Mouse (Mus musculus): Measurements from ENCODE around the gene Tapbp. TPM values are rescaled to one million over a fixed set of nuclear protein-coding genes. Genes with fewer than 3 reads are reported as not detected.

Gene Tapbp
- polyA plus RNA-seq, 1 experiment = 71.7 TPM

DNA sequence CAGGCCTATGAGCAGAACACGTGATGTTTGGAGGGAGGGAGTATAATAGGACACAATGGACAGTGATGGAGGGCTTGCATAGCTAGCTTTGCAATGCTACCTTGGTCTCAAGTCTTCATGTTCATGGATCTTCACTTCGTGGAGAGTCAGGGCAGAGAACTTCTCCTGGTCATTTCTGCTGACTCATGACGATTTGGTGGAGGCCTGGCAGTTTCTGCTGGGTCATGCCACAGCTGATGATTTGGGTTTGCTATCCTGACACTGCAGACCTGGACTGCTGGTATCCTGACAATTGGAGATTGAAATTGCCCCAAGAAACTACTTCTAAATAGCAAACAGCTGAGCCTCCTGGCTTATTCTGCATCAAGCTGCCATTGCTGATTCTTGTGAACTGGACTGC, 57.9 kb downstream of the Tapbp start:
- H3K4me3 ChIP-seq (ENCODE audit: control insufficient read depth, low read depth, low read length) = no peak overlapping the region
- no peaks in the 10 kb centered on the region for H3K27me3 ChIP-seq (ENCODE audit: control insufficient read depth, insufficient read depth, low read length)
- H3K36me3 ChIP-seq (ENCODE audit: control insufficient read depth, insufficient read depth, low read length) = no peaks in the 10 kb centered on the region
- H3K27ac ChIP-seq (ENCODE audit: control insufficient read depth, insufficient read depth, low read depth, low read length) = no peak overlapping the region
- peaks cover 5% of the 10 kb centered on the region for H3K4me1 ChIP-seq (ENCODE audit: control insufficient read depth, insufficient read depth, low read length)
- TF ChIP-seq POLR2A (IDR thresholded peaks at IDR 0.05; ENCODE audit: control insufficient read depth, low read depth, low read length) = no peak
- no peak for TF ChIP-seq CTCF (IDR thresholded peaks at IDR 0.05; ENCODE audit: control insufficient read depth, insufficient read depth, insufficient replicate concordance, low read depth, low read length)

DNA sequence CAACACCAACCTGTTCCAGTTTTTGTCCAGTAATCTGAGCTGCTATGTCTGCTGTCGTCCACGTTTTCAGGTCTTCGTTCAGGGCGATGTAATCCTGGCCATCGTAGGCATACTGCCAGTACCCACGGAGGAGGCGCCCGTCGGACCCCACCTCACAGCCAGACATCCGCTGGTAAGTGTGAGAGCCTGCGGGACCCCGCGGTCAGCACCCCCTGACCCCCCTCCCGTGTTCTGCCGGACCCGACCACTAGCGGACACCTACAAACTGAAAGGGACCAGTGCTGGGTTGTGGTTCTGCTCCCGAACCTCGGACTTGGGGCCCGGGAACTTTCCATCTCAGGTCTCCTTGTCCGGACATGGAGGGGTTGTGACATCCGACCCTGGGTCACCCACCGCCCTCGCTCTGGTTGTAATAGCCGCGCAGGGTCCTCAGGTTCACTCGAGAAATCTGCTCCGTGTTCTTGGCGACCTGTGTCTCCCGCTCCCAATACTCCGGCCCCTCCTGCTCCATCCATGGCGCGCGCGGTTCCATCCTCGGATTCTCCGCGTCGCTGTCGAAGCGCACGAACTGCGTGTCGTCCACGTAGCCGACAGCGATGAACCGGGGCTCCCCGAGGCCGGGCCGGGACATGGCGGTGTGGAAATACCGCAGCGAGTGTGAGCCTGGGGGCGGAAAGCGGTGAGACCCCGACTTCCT, 62.3 kb downstream of the Tapbp start:
- H3K4me3 ChIP-seq (ENCODE audit: control insufficient read depth, low read depth, low read length) = peak overlapping the region; percentile 35
- no peaks in the 10 kb centered on the region for H3K36me3 ChIP-seq (ENCODE audit: control insufficient read depth, insufficient read depth, low read length)
- TF ChIP-seq POLR2A (IDR thresholded peaks at IDR 0.05; ENCODE audit: control insufficient read depth, low read depth, low read length) (no peak), CTCF (IDR thresholded peaks at IDR 0.05; ENCODE audit: control insufficient read depth, insufficient read depth, insufficient replicate concordance, low read depth, low read length) (no peak)
- no peaks in the 10 kb centered on the region for H3K27me3 ChIP-seq (ENCODE audit: control insufficient read depth, insufficient read depth, low read length)
- peaks cover 5% of the 10 kb centered on the region for H3K4me1 ChIP-seq (ENCODE audit: control insufficient read depth, insufficient read depth, low read length)
- H3K27ac ChIP-seq (ENCODE audit: control insufficient read depth, insufficient read depth, low read depth, low read length) = no peak overlapping the region

DNA sequence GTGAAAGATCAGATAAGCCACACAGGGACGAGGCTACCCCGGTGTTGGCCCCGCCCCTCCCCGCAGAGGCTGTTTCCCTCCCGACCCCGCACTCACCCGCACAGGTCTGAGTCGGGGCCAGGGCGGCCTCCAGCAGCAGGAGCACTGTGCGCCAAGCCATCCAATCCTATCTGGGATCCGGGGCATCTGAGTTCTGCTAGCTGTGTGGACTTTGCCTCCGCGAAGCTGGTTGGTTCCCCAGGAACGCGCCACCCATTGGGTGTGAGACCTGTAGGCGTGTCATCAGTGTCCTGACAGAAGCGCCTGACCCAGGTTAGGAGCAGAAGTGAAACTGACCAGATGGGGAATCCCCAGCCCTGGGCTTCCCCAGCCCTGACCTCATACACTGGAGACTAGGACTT, 62.9 kb downstream of the Tapbp start:
- H3K27ac ChIP-seq (ENCODE audit: control insufficient read depth, insufficient read depth, low read depth, low read length) = no peak overlapping the region
- no peaks in the 10 kb centered on the region for H3K27me3 ChIP-seq (ENCODE audit: control insufficient read depth, insufficient read depth, low read length)
- peak overlapping the region; percentile 35; the same call in 1 of the 2 replicates for H3K4me3 ChIP-seq (ENCODE audit: control insufficient read depth, low read depth, low read length)
- H3K36me3 ChIP-seq (ENCODE audit: control insufficient read depth, insufficient read depth, low read length) = no peaks in the 10 kb centered on the region
- TF ChIP-seq POLR2A (IDR thresholded peaks at IDR 0.05; ENCODE audit: control insufficient read depth, low read depth, low read length) (no peak), CTCF (IDR thresholded peaks at IDR 0.05; ENCODE audit: control insufficient read depth, insufficient read depth, insufficient replicate concordance, low read depth, low read length) (no peak)
- peaks cover 5% of the 10 kb centered on the region for H3K4me1 ChIP-seq (ENCODE audit: control insufficient read depth, insufficient read depth, low read length)

Other genes with a start within 250 kb of the Tapbp start
- gene Hnrnpm, start 229.0 kb upstream of the Tapbp start, polyA plus RNA-seq (2012; rRNA removed) = 75.6 and 92.2 TPM in 2 replicates
- gene March2, start 197.2 kb upstream of the Tapbp start, polyA plus RNA-seq (2012; rRNA removed) = 92.4 and 96.3 TPM in 2 replicates
- 184 and 196 TPM in 2 replicates for gene Rab11b, start 155.4 kb upstream of the Tapbp start, polyA plus RNA-seq (2012; rRNA removed)
- 3.3 and 4.3 TPM in 2 replicates for gene Angptl4, start 134.1 kb upstream of the Tapbp start, polyA plus RNA-seq (2012; rRNA removed)
- 146 and 156 TPM in 2 replicates for gene Kank3, start 105.4 kb upstream of the Tapbp start, polyA plus RNA-seq (2012; rRNA removed)
- 716 and 819 TPM in 2 replicates for gene Rps28, start 91.3 kb upstream of the Tapbp start, polyA plus RNA-seq (2012; rRNA removed)
- gene Ndufa7, start 91.3 kb upstream of the Tapbp start, polyA plus RNA-seq (2012; rRNA removed) = 601 and 663 TPM in 2 replicates
- gene Cd320, start 72.8 kb upstream of the Tapbp start, polyA plus RNA-seq (2012; rRNA removed) = 264 and 291 TPM in 2 replicates
- not detected in 2 replicates for gene Gm7029, start 42.1 kb upstream of the Tapbp start, polyA plus RNA-seq (2012; rRNA removed)
- gene Kifc1, start 25.2 kb upstream of the Tapbp start, polyA plus RNA-seq (2012; rRNA removed) = 7.7 and 8.6 TPM in 2 replicates
- not detected in 2 replicates for gene Platr17, start 10.8 kb upstream of the Tapbp start, polyA plus RNA-seq (2012; rRNA removed)
- gene Daxx, start 6.5 kb upstream of the Tapbp start, polyA plus RNA-seq (2012; rRNA removed) = 157 and 183 TPM in 2 replicates
- gene Zbtb22, start within 50 bp of the Tapbp start, polyA plus RNA-seq (2012; rRNA removed) = 65.0 and 66.5 TPM in 2 replicates
- gene Rgl2, start 13.6 kb downstream of the Tapbp start, polyA plus RNA-seq (2012; rRNA removed) = 83.4 and 93.0 TPM in 2 replicates
- 54.8 and 58.7 TPM in 2 replicates for gene Pfdn6, start 24.4 kb downstream of the Tapbp start, polyA plus RNA-seq (2012; rRNA removed)
- gene Wdr46, start 24.8 kb downstream of the Tapbp start, polyA plus RNA-seq (2012; rRNA removed) = 25.1 and 25.4 TPM in 2 replicates
- gene B3galt4, start 35.6 kb downstream of the Tapbp start, polyA plus RNA-seq (2012; rRNA removed) = 9.1 and 10.4 TPM in 2 replicates
- gene Vps52, start 39.9 kb downstream of the Tapbp start, polyA plus RNA-seq (2012; rRNA removed) = 45.7 and 48.5 TPM in 2 replicates
- 212 and 239 TPM in 2 replicates for gene Rps18, start 40.1 kb downstream of the Tapbp start, polyA plus RNA-seq (2012; rRNA removed)
- 276 and 298 TPM in 2 replicates for gene H2-K1, start 84.4 kb downstream of the Tapbp start, polyA plus RNA-seq (2012; rRNA removed)
- 27.8 and 31.4 TPM in 2 replicates for gene Ring1, start 108.8 kb downstream of the Tapbp start, polyA plus RNA-seq (2012; rRNA removed)
- 24.5 and 25.0 TPM in 2 replicates for gene H2-Ke6, start 112.2 kb downstream of the Tapbp start, polyA plus RNA-seq (2012; rRNA removed)
- 33.4 and 36.3 TPM in 2 replicates for gene Slc39a7, start 115.8 kb downstream of the Tapbp start, polyA plus RNA-seq (2012; rRNA removed)
- 25.5 and 28.0 TPM in 2 replicates for gene Rxrb, start 115.9 kb downstream of the Tapbp start, polyA plus RNA-seq (2012; rRNA removed)
- gene Col11a2, start 123.5 kb downstream of the Tapbp start, polyA plus RNA-seq (2012; rRNA removed) = 2.4 and 2.8 TPM in 2 replicates
- gene H2-Oa, start 176.4 kb downstream of the Tapbp start, polyA plus RNA-seq (2012; rRNA removed) = 0.10 and 0.22 TPM in 2 replicates
- gene H2-DMa, start 203.6 kb downstream of the Tapbp start, polyA plus RNA-seq (2012; rRNA removed) = 33.8 and 40.7 TPM in 2 replicates
- 164 and 178 TPM in 2 replicates for gene Brd2, start 206.7 kb downstream of the Tapbp start, polyA plus RNA-seq (2012; rRNA removed)
- gene H2-DMb2, start 227.4 kb downstream of the Tapbp start, polyA plus RNA-seq (2012; rRNA removed) = 0.27 and 0.41 TPM in 2 replicates
- gene H2-DMb1, start 237.2 kb downstream of the Tapbp start, polyA plus RNA-seq (2012; rRNA removed) = 8.0 and 9.5 TPM in 2 replicates